In genomic region chrX:95443390-95443789, GRCm38 (mm10) we compare ENCODE assay signal across 8 mouse cellular contexts. TPM values are rescaled to one million over a fixed set of nuclear protein-coding genes. Genes with fewer than 3 reads are reported as not detected.
DNase-seq lines count a peak whose midpoint lies in the region; ATAC-seq and TF ChIP-seq lines count a peak whose summit lies in the region.

No protein-coding gene starts in this region.

- TF ChIP-seq EP300 in heart, postnatal 0 days (IDR thresholded peaks at IDR 0.05; ENCODE audit: low read depth) = no peak

- H3K4me3 ChIP-seq in lung, embryonic 14.5 days (ENCODE audit: low read depth, low read length) = peak overlapping the region; percentile 53
- peak overlapping the region; percentile 71 for H3K4me3 ChIP-seq in heart, postnatal 0 days (ENCODE audit: low read depth, low read length)

- 16% methylated on average over 12 of the region's 12 CpGs for WGBS in lung, embryonic 14.5 days
- 32% methylated on average over 12 of the region's 12 CpGs for WGBS in heart, postnatal 0 days

- H3K27ac ChIP-seq in lung, embryonic 14.5 days (ENCODE audit: low read depth) = peak overlapping the region; percentile 86
- peak overlapping the region; percentile 91 for H3K27ac ChIP-seq in heart, postnatal 0 days (ENCODE audit: low read depth)

- DNase-seq in lung, embryonic 14.5 days = peak; percentile 47
- no peak for DNase-seq in lung, postnatal 10 days
- peak; percentile 18 for DNase-seq in embryo, embryonic 10.5 days (ENCODE audit: low spot score)
- peak; percentile 23 for DNase-seq in heart, postnatal 0 days (ENCODE audit: low spot score)
- DNase-seq in mesoderm, embryonic 11.5 days (ENCODE audit: low read depth, low spot score) = peak; percentile 6
- no peak for DNase-seq in spleen, postnatal 4 days (ENCODE audit: low spot score in 2 of 2)
- no peak for DNase-seq in urinary bladder, adult 18-20 months (ENCODE audit: low spot score in 2 of 2)
- no peak for DNase-seq in right cerebral cortex, postnatal 25 days

- TF ChIP-seq CTCF in lung, embryonic 14.5 days (IDR thresholded peaks at IDR 0.05; ENCODE audit: low read depth) = no peak
- no peak for TF ChIP-seq CTCF in heart, postnatal 0 days (IDR thresholded peaks at IDR 0.05; ENCODE audit: low read depth)

- H3K9ac ChIP-seq in lung, embryonic 14.5 days = peak overlapping the region; percentile 50
- peak overlapping the region; percentile 63 for H3K9ac ChIP-seq in heart, postnatal 0 days (replicated peaks; ENCODE audit: low read depth, low read length)

- no peaks in the 10 kb centered on the region for H3K36me3 ChIP-seq in lung, embryonic 14.5 days (ENCODE audit: insufficient read depth)
- no peaks in the 10 kb centered on the region for H3K36me3 ChIP-seq in heart, postnatal 0 days (replicated peaks; ENCODE audit: control insufficient read depth, insufficient read depth, low read length)

- H3K27me3 ChIP-seq in lung, embryonic 14.5 days (ENCODE audit: insufficient read depth, low read length) = no peaks in the 10 kb centered on the region
- no peaks in the 10 kb centered on the region for H3K27me3 ChIP-seq in heart, postnatal 0 days (ENCODE audit: control insufficient read depth, insufficient read depth, low read length)

- no peaks in the 10 kb centered on the region for H3K9me3 ChIP-seq in lung, embryonic 14.5 days (ENCODE audit: low read depth, low read length)
- no peaks in the 10 kb centered on the region for H3K9me3 ChIP-seq in heart, postnatal 0 days (replicated peaks; ENCODE audit: control insufficient read depth, low read length)

- H3K4me1 ChIP-seq in lung, embryonic 14.5 days (ENCODE audit: insufficient read depth) = no peaks in the 10 kb centered on the region
- no peaks in the 10 kb centered on the region for H3K4me1 ChIP-seq in heart, postnatal 0 days (ENCODE audit: control insufficient read depth, insufficient read depth)

- peak overlapping the region; percentile 62 for H3K4me2 ChIP-seq in lung, embryonic 14.5 days
- H3K4me2 ChIP-seq in heart, postnatal 0 days (ENCODE audit: low read depth, low read length) = peak overlapping the region; percentile 63

- no peak for ATAC-seq in lung, embryonic 14.5 days (ENCODE audit: insufficient read depth)
- 0 out of 2 replicates have a peak, but pooled peaks have one; percentile 14 for ATAC-seq in heart, postnatal 0 days (ENCODE audit: insufficient read depth, low read depth)

RNA-seq across cellular contexts. Expression of gene Amer1, which starts 1.3 kb away (rescaled TPM):
- polyA plus RNA-seq in lung, embryonic 14.5 days (2014; fragmentation: Nextera tagmentation; extraction: Ambion mirVana) = 11.0 and 11.5 TPM in 2 replicates
- 6.9 and 7.0 TPM in 2 replicates for total RNA-seq in heart, postnatal 0 days (2014; rRNA removed; ENCODE audit: low replicate concordance)
- 3.8 and 4.0 TPM in 2 replicates for polyA plus RNA-seq in heart, postnatal 0 days (2015; fragmentation: Nextera tagmentation; extraction: Ambion mirVana)

Comparison
In these comparisons a context has a peak if more than half of its experiments do, and no peak if none do; other contexts are left out.
1. DNase-seq: peak in lung, embryonic 14.5 days (single experiment), embryo, embryonic 10.5 days (single experiment), heart, postnatal 0 days (single experiment) and mesoderm, embryonic 11.5 days (single experiment); none in lung, postnatal 10 days (single experiment), spleen, postnatal 4 days (0 of 2), urinary bladder, adult 18-20 months (0 of 2) and right cerebral cortex, postnatal 25 days (single experiment).